Mouse (Mus musculus) embryo, embryonic 9.5 days (tissue): ENCODE results near the gene Chst4.

Experiments used
- DNase-seq: peaks from one replicate; pipeline ENCODE4 v3.0.0-alpha.2; 2017; ENCODE audit errors: extremely low spot score

Chst4 gene

DNA sequence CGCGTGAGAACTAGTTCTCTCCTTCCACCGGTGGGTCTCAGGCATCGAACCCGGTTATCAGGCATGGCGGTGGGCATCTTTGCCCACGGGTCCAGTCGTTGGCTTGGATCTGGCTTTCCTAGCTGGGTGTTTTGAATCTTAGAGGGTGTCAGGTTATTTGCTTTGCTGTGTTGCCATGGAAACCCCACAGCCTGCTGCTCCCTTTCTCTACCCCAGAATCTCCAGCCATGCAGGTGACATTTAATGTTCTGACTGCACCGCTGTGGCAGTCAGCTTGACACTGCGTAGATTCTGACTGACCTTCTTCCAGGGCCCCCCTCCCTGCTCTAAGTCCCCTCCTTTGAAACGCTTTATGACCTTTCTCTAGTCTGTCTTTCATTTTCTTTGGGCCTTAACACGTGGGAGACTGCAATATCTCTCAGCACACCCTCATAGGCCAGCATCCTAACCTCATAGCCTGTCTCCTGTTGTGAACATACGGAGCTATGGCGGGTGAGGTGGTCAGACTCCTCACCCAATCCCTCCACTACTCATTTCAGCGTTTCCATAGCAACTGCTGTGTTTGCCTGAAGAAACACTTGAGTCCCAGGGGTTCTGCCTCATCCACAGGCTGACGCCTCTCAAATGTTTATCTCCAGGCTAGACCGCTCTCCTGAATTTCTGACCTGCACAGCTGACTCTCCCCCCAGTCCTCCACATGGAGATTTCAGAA, 33.1 kb downstream of the Chst4 start:
- no peak for DNase-seq

DNA sequence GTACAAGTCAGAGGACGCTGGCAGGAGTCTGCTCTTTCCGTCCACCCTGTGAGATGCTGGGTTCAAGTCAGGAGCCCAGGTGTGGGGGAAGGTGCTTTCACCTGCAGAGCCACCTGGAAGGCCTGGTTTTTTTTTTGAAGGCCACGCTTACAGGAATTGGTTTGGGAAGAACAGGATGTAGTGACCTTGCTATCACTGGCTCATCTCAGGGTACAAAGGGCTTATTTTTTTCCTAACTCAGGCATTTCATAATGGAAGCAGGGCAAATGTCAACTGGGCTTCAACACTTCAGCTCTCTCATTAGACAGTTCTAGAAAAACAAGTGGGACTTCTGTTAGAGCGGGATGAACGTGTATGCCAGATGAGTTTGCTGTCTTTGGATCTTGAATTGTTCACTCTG, 35.2 kb downstream of the Chst4 start:
- DNase-seq = no peak

DNA sequence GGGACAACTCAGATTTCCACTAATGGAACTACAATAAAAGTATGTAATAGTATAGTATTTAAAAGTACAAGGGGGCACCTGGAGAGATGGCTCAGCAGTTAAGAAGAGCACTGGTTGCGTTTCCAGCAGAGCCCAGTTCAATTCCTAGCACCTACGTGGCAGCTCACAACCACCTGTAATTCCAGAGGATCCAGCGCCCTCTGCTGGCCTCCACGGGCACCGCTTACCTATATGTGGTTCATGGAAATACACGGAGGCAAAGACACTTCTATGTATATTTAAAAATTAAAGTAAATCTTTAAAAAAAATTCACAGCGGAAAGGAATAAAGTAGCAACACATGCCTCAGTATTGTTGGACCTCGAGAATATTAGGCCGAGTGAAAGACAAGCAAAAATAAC, 36.6 kb downstream of the Chst4 start:
- DNase-seq = peak; percentile 19

GRCm38 (mm10) chr8:109999974-110000373, 39.6 kb downstream of the Chst4 start:
- DNase-seq = no peak

GRCm38 (mm10) chr8:109998066-109998465, 41.5 kb downstream of the Chst4 start:
- no peak for DNase-seq

DNA sequence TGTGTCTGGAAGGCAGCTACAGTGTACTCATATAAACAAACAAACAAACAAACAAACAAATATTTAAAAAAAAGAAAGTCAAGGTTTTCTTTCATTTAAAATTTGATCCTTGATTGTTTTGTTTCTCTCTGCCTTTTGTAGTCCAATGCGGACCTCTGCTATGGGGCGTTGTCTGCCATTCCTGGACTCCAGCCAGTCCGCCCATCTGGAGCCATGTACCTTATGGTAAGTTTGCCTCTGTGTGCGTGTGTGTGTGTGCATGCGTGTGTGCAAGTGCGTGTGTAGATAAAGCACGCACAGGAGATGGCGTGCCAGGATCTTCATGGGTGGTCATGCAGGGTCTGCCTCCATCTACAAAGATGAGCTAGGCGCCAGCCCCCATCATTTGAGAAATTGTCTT, 42.2 kb downstream of the Chst4 start:
- no peak for DNase-seq

DNA sequence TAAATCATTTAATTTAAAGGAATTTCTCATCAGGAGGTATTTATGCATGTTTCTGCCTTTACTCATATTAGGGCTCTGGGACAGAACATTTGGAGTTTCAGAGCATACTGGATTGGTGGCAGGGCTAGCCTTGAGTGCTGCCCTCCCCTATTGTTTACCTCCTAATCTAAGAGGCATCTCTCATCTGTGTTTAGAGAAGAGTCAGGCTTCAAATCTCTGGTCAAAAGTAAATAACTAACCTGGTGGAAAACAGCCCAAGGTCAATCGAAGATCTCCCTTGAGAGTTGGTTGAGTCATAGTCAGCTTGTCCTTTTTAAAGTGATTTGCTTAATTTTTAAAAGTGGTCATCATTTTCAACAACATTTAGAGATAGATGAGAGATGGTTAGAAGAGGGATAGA, 46.6 kb downstream of the Chst4 start:
- DNase-seq = no peak

- no peak for DNase-seq
Measured at GRCm38 (mm10) chr8:109992166-109992565, 47.4 kb downstream of the Chst4 start.

DNA sequence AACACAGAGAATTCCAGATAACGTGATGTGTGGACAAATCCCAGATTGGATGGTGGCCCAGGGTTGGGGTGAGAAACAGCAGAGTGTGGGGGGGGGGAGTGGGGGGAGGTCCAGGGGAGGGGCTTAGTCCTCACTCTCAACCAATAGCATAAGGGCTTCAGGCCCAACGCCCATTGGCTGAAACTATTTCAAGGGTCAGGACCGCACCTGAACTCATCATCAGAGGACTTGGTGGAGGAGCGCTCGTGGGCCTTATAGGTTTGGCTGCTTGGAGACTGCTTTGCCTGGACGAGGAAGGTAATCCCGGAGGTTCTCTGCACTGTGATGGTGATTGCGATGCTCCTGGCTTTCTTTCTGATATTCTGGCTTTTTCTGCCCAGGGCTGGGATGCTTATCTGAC, 49.3 kb downstream of the Chst4 start, which contains the start of gene Tat:
Gene Tat, plus strand, starts transcription at position 214 of the 400 bp plus-strand sequence.
- no peak for DNase-seq

GRCm38 (mm10) chr8:109989151-109989550, 50.4 kb downstream of the Chst4 start:
- DNase-seq = no peak

- no peak for DNase-seq
Measured at GRCm38 (mm10) chr8:109987776-109988175, 51.8 kb downstream of the Chst4 start.

DNA sequence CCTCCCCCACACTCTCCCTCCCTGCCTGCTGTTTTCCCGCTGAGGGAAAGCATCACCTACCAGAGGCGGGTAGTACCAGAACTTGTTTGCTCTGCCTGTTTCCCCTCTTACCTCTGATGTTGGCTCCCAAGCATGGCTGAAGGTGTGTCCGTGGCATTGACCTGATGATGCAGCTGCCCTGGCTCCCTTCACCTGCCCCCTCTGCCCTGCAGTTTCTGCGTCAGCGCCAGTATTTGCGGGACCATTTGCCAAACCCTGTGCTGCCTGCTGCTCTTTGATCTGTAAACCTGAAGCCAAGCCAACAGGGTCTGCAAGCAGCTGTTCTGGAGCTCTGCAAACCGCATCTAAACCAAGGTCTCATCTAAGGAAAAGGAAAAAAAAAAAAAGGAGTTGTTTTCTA, 53.2 kb downstream of the Chst4 start:
- no peak for DNase-seq

DNA sequence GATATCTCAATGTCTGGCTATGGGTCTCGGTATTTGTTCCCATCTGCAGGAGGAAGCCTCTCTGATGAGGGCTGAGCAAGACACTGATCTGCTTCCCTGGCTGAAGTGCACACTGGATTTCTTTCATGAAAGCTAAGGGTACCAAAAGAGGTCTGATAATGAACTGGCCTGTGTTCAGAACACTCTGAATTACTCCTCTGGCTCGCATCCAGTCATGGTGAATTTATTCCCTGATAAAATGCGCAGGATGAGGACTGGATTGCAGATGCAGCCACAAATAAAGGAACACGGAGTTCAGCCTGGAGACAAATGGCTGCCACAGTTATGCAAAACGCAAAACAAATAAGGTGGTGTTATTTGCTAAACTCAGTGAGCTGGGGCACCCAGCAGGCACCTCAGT, 55.6 kb downstream of the Chst4 start:
- DNase-seq = no peak

DNA sequence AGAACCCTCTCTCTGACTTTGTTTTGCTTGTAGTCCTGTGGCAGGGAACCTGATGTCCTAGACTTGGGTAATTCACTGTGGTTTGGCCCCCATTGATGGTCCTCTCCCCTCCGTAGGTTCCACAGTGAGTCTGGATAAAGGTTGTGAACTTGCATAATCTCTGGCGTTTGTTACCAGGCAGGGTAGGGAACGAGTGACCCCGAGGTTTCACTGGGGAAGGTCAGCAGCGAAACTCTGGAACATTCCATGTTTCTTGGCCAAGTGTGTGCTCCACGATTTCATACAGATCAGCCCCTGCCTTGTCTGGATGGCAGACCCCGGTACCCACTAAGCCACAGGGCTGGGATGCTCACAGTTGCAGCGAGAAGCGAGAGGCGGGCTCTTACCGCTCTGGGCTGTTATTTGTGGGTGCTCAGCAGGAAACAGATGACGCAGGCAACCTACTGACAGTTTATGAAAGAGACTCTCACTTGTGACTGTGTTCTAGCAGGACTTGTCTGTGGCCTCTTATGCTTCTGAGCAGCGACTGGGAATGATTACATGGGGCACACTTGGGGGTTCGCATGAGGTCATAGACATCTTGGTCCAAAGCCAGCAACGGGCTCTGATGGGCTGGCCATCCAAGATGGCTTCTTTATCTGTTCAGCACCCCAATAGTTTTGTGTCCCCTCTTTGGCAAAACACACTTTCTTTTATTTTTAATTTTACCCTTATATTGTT, 57.0 kb downstream of the Chst4 start:
- no peak for DNase-seq

GRCm38 (mm10) chr8:109979339-109979738, 60.2 kb downstream of the Chst4 start:
- DNase-seq = no peak
